In the genomic region with DNA sequence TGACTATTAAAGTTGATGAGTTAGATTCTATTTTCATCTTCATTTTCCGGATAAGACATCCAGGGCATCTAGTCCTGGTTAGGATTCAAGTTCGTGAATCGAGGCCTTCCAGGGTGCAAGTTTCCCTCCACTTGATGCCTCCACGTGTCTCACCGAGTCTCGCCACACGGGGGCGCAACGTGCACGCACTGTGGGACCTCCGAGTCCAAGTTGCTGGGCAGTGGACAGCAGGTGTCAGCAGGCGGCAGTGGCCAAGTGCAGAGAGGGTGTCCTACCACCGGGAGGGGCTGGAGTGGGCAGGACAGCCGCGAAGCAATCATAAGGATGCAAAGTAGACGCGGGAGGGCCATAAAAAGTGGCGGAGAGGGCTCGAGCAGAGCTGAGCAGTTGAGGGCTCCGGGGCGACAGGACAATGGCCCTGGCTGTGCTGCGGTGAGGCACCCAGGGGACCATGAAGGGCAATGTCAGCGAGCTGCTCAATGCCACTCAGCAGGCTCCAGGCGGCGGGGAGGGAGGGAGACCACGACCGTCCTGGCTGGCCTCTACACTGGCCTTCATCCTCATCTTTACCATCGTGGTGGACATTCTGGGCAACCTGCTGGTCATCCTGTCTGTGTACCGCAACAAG, we compare ENCODE assay signal across 8 mouse cellular contexts. TPM values are rescaled to one million over a fixed set of nuclear protein-coding genes. Genes with fewer than 3 reads are reported as not detected.
A peak's percentile ranks its signal among the peaks of the same experiment; 100 is the strongest.
DNase-seq lines count a peak whose midpoint lies in the region; ATAC-seq and TF ChIP-seq lines count a peak whose summit lies in the region.

A gene (plus strand): TSS at position 379 of the 628 bp plus-strand sequence.

- no peaks in the 10 kb centered on the region for H3K36me3 ChIP-seq in forebrain, embryonic 11.5 days (ENCODE audit: control insufficient read depth, insufficient read depth, low read length)
- H3K36me3 ChIP-seq in heart, embryonic 14.5 days (ENCODE audit: control insufficient read depth, insufficient read depth, low read length) = no peaks in the 10 kb centered on the region
- H3K36me3 ChIP-seq in kidney, postnatal 0 days (ENCODE audit: insufficient read depth, low read length) = no peaks in the 10 kb centered on the region
- no peaks in the 10 kb centered on the region for H3K36me3 ChIP-seq in limb, embryonic 15.5 days
- no peaks in the 10 kb centered on the region for H3K36me3 ChIP-seq in midbrain, embryonic 16.5 days (ENCODE audit: control insufficient read depth, insufficient read depth, low read length)
- no peaks in the 10 kb centered on the region for H3K36me3 ChIP-seq in stomach, postnatal 0 days (ENCODE audit: control insufficient read depth, insufficient read depth, low read length)

- no peak for TF ChIP-seq EP300 in stomach, postnatal 0 days (optimal IDR thresholded peaks at IDR 0.05)

- H3K9me3 ChIP-seq in forebrain, embryonic 11.5 days (ENCODE audit: control insufficient read depth, low read length) = no peaks in the 10 kb centered on the region
- H3K9me3 ChIP-seq in heart, embryonic 14.5 days (ENCODE audit: control insufficient read depth, low read length) = no peaks in the 10 kb centered on the region
- no peaks in the 10 kb centered on the region for H3K9me3 ChIP-seq in kidney, postnatal 0 days (replicated peaks; ENCODE audit: low read length)
- H3K9me3 ChIP-seq in limb, embryonic 15.5 days = no peaks in the 10 kb centered on the region
- H3K9me3 ChIP-seq in midbrain, embryonic 16.5 days (replicated peaks; ENCODE audit: control insufficient read depth, low read length, poor library complexity, severe bottlenecking) = no peaks in the 10 kb centered on the region
- no peaks in the 10 kb centered on the region for H3K9me3 ChIP-seq in stomach, postnatal 0 days (ENCODE audit: control insufficient read depth, low read length)

- ATAC-seq in forebrain, embryonic 11.5 days (replicated peaks; ENCODE audit: low FRiP score) = peak; percentile 92
- ATAC-seq in heart, embryonic 14.5 days (ENCODE audit: insufficient number of reproducible peaks, insufficient read depth, low FRiP score, low read depth) = peak; percentile 43; the same call in 1 of the 2 replicates
- peak; percentile 92 for ATAC-seq in kidney, postnatal 0 days (replicated peaks; ENCODE audit: low FRiP score, low read depth)
- peak; percentile 71; the same call in 1 of the 2 replicates for ATAC-seq in limb, embryonic 15.5 days (ENCODE audit: insufficient number of reproducible peaks, low FRiP score, low TSS enrichment, low read depth)
- peak; percentile 92 for ATAC-seq in midbrain, embryonic 16.5 days
- peak; percentile 90 for ATAC-seq in stomach, postnatal 0 days (ENCODE audit: low FRiP score, low TSS enrichment)

- peak; percentile 44 for DNase-seq in 416B (ENCODE audit: low read depth)
- DNase-seq in c-Kit-positive CD71-negative TER-119-negative erythroid progenitor cells, embryonic 14.5 days (ENCODE audit: low read depth) = peak; percentile 35
- DNase-seq in forebrain, embryonic 11.5 days (ENCODE audit: low spot score) = peak; percentile 95
- peak; percentile 87 for DNase-seq in kidney, postnatal 0 days (ENCODE audit: low spot score)
- DNase-seq in stomach, postnatal 0 days (ENCODE audit: low spot score) = peak; percentile 94

- H3K9ac ChIP-seq in forebrain, embryonic 11.5 days (ENCODE audit: low read length) = peak within 1 kb of the TSS; percentile 45
- peak within 1 kb of the TSS; percentile 6; the same call in 1 of the 2 replicates for H3K9ac ChIP-seq in heart, embryonic 14.5 days (ENCODE audit: low read length)
- H3K9ac ChIP-seq in kidney, postnatal 0 days (ENCODE audit: low read depth, low read length) = no peak within 1 kb of the TSS
- H3K9ac ChIP-seq in limb, embryonic 15.5 days = no peak within 1 kb of the TSS
- peak within 1 kb of the TSS; percentile 61 for H3K9ac ChIP-seq in midbrain, embryonic 16.5 days (ENCODE audit: low read depth, low read length)
- no peak within 1 kb of the TSS for H3K9ac ChIP-seq in stomach, postnatal 0 days (ENCODE audit: low read length)

- 0 out of 2 replicates have a peak, but pooled peaks cover 4% of the 10 kb centered on the region for H3K4me1 ChIP-seq in forebrain, embryonic 11.5 days (replicated peaks; ENCODE audit: control insufficient read depth, insufficient read depth, low read length)
- H3K4me1 ChIP-seq in heart, embryonic 14.5 days (ENCODE audit: control insufficient read depth in 2 of 2, insufficient read depth in 2 of 2, low read length in 2 of 2) = peaks cover 3 to 8% of the 10 kb centered on the region in 2 experiments; a peak in 3 of 4 replicates
- no peaks in the 10 kb centered on the region for H3K4me1 ChIP-seq in kidney, postnatal 0 days (replicated peaks; ENCODE audit: insufficient read depth, low read length)
- peaks cover 4% of the 10 kb centered on the region for H3K4me1 ChIP-seq in limb, embryonic 15.5 days
- no peaks in the 10 kb centered on the region; the same call in 1 of the 2 replicates for H3K4me1 ChIP-seq in midbrain, embryonic 16.5 days (ENCODE audit: control insufficient read depth, insufficient read depth, low read length)
- no peaks in the 10 kb centered on the region for H3K4me1 ChIP-seq in stomach, postnatal 0 days (replicated peaks; ENCODE audit: control insufficient read depth, insufficient read depth)

- no peak within 1 kb of the TSS for H3K27ac ChIP-seq in forebrain, embryonic 11.5 days (ENCODE audit: low read depth, low read length)
- H3K27ac ChIP-seq in heart, embryonic 14.5 days (replicated peaks in 1 of 2; ENCODE audit: control insufficient read depth in 1 of 2, insufficient read depth in 1 of 2, low read depth in 2 of 2, low read length in 2 of 2) = no peak within 1 kb of the TSS
- H3K27ac ChIP-seq in kidney, postnatal 0 days = no peak within 1 kb of the TSS
- H3K27ac ChIP-seq in limb, embryonic 15.5 days = no peak within 1 kb of the TSS
- no peak within 1 kb of the TSS for H3K27ac ChIP-seq in midbrain, embryonic 16.5 days (ENCODE audit: low read length)
- no peak within 1 kb of the TSS for H3K27ac ChIP-seq in stomach, postnatal 0 days (replicated peaks)

- no peaks in the 10 kb centered on the region for H3K27me3 ChIP-seq in forebrain, embryonic 11.5 days (ENCODE audit: control insufficient read depth, insufficient read depth, low read length)
- H3K27me3 ChIP-seq in heart, embryonic 14.5 days (ENCODE audit: control insufficient read depth, insufficient read depth, low read length) = peaks cover 8% of the 10 kb centered on the region; the same call in 1 of the 2 replicates
- no peaks in the 10 kb centered on the region for H3K27me3 ChIP-seq in kidney, postnatal 0 days (ENCODE audit: insufficient read depth, low read length)
- peaks cover 10% of the 10 kb centered on the region; the same call in 1 of the 2 replicates for H3K27me3 ChIP-seq in limb, embryonic 15.5 days
- H3K27me3 ChIP-seq in midbrain, embryonic 16.5 days (ENCODE audit: control insufficient read depth, insufficient read depth, low read depth, low read length) = no peaks in the 10 kb centered on the region
- H3K27me3 ChIP-seq in stomach, postnatal 0 days (ENCODE audit: control insufficient read depth, insufficient read depth, low read length) = no peaks in the 10 kb centered on the region

- peak; percentile 99 for TF ChIP-seq CTCF in kidney, postnatal 0 days (IDR thresholded peaks at IDR 0.05; ENCODE audit: low read depth)
- TF ChIP-seq CTCF in stomach, postnatal 0 days (IDR thresholded peaks at IDR 0.05; ENCODE audit: low read depth) = peak; percentile 100

- peak within 1 kb of the TSS; percentile 72 for H3K4me2 ChIP-seq in forebrain, embryonic 11.5 days (ENCODE audit: low read depth, low read length, severe bottlenecking)
- peak within 1 kb of the TSS; percentile 67 for H3K4me2 ChIP-seq in heart, embryonic 14.5 days (ENCODE audit: low read length)
- peak within 1 kb of the TSS; percentile 47 for H3K4me2 ChIP-seq in kidney, postnatal 0 days (ENCODE audit: low read length)
- peak within 1 kb of the TSS; percentile 54 for H3K4me2 ChIP-seq in limb, embryonic 15.5 days
- peak within 1 kb of the TSS; percentile 86 for H3K4me2 ChIP-seq in midbrain, embryonic 16.5 days (ENCODE audit: low read length)
- peak within 1 kb of the TSS; percentile 44 for H3K4me2 ChIP-seq in stomach, postnatal 0 days (replicated peaks; ENCODE audit: low read depth)

- peak within 1 kb of the TSS; percentile 28 for H3K4me3 ChIP-seq in forebrain, embryonic 11.5 days (ENCODE audit: low read depth, low read length)
- peak within 1 kb of the TSS; percentile 27 to 33 for H3K4me3 ChIP-seq in heart, embryonic 14.5 days (ENCODE audit: control insufficient read depth in 1 of 2, insufficient read depth in 1 of 2, low read depth in 1 of 2, low read length in 2 of 2)
- no peak within 1 kb of the TSS for H3K4me3 ChIP-seq in kidney, postnatal 0 days (replicated peaks; ENCODE audit: low read depth, low read length)
- peak within 1 kb of the TSS; percentile 17; the same call in 1 of the 2 replicates for H3K4me3 ChIP-seq in limb, embryonic 15.5 days
- peak within 1 kb of the TSS; percentile 41 for H3K4me3 ChIP-seq in midbrain, embryonic 16.5 days (ENCODE audit: low read depth, low read length)
- 0 out of 2 replicates have a peak within 1 kb of the TSS, but pooled peaks have one; percentile 10 for H3K4me3 ChIP-seq in stomach, postnatal 0 days (ENCODE audit: low read depth, low read length)

- WGBS in forebrain, embryonic 11.5 days = 7% methylated on average over 27 of the region's 29 CpGs
- WGBS in heart, embryonic 14.5 days = 7% methylated on average over 29 of the region's 29 CpGs
- WGBS in kidney, postnatal 0 days = 6% methylated on average over 29 of the region's 29 CpGs
- 8% methylated on average over 27 of the region's 29 CpGs for WGBS in limb, embryonic 15.5 days
- WGBS in midbrain, embryonic 16.5 days = 7% methylated on average over 29 of the region's 29 CpGs
- WGBS in stomach, postnatal 0 days = 9% methylated on average over 28 of the region's 29 CpGs

RNA-seq across cellular contexts. Expression of the gene that starts here (rescaled TPM):
- polyA plus RNA-seq in forebrain, embryonic 11.5 days (2014; fragmentation: Nextera tagmentation; extraction: Ambion mirVana) = 0.17 and 0.20 TPM in 2 replicates
- polyA plus RNA-seq in heart, embryonic 14.5 days (2014; fragmentation: Nextera tagmentation; extraction: Ambion mirVana) = not detected in 2 replicates
- polyA plus RNA-seq in kidney, postnatal 0 days (2015; fragmentation: Nextera tagmentation; extraction: Ambion mirVana) = not detected in 2 replicates
- polyA plus RNA-seq in limb, embryonic 15.5 days (2015; fragmentation: Nextera tagmentation; extraction: Ambion mirVana) = 0.24 TPM in 1 of 2 replicates, not detected in the other
- 0.23 and 0.57 TPM in 2 replicates for polyA plus RNA-seq in midbrain, embryonic 16.5 days (2015; fragmentation: Nextera tagmentation; extraction: Ambion mirVana)
- 0.06 and 0.29 TPM in 2 replicates for polyA plus RNA-seq in stomach, postnatal 0 days (2015; fragmentation: Nextera tagmentation; extraction: Ambion mirVana)

Comparison
In these comparisons a context has a peak if more than half of its experiments do, and no peak if none do; other contexts are left out.
1. Peak in DNase-seq, ATAC-seq, H3K4me3 ChIP-seq, H3K9ac ChIP-seq and H3K4me2 ChIP-seq in forebrain, embryonic 11.5 days; RNA of the gene not detected or under 1 TPM.
2. Peak in ATAC-seq, H3K4me3 ChIP-seq, H3K9ac ChIP-seq and H3K4me2 ChIP-seq in heart, embryonic 14.5 days; RNA of the gene not detected or under 1 TPM.
3. Peak in DNase-seq, ATAC-seq and H3K4me2 ChIP-seq in kidney, postnatal 0 days; RNA of the gene not detected or under 1 TPM.
4. Peak in ATAC-seq, H3K4me3 ChIP-seq and H3K4me2 ChIP-seq in limb, embryonic 15.5 days; RNA of the gene not detected or under 1 TPM.
5. Peak in ATAC-seq, H3K4me3 ChIP-seq, H3K9ac ChIP-seq and H3K4me2 ChIP-seq in midbrain, embryonic 16.5 days; RNA of the gene not detected or under 1 TPM.
6. Peak in DNase-seq, ATAC-seq, H3K4me3 ChIP-seq and H3K4me2 ChIP-seq in stomach, postnatal 0 days; RNA of the gene not detected or under 1 TPM.
7. DNase-seq: peak in every context shown above with its lines; median percentile 95 in forebrain, embryonic 11.5 days; 94 in stomach, postnatal 0 days; 87 in kidney, postnatal 0 days; 44 in 416B; 35 in c-Kit-positive CD71-negative TER-119-negative erythroid progenitor cells, embryonic 14.5 days.